In genomic region chr5:130204560-130204959, GRCm38 (mm10) we compare ENCODE assay signal across 20 mouse cellular contexts. TPM values are rescaled to one million over a fixed set of nuclear protein-coding genes. Genes with fewer than 3 reads are reported as not detected.
A peak's percentile ranks its signal among the peaks of the same experiment; 100 is the strongest.
DNase-seq lines count a peak whose midpoint lies in the region; ATAC-seq and TF ChIP-seq lines count a peak whose summit lies in the region.
"Had no signal": no experiment of that assay in that cellular context is flagged by ENCODE, and none has a peak within 500 bp of the region (broad histone marks: within the 10 kb centered on the region; RNA-seq: fewer than 3 reads in every experiment).

No protein-coding gene starts in this region.

- H3K4me3 ChIP-seq in liver, postnatal 0 days (ENCODE audit: low read depth, low read length): no peak overlapping the region
- H3K4me3 ChIP-seq in brown adipose tissue, adult 24 weeks (ENCODE audit: insufficient read depth, low read depth, low read length): no peak overlapping the region
- H3K4me3 ChIP-seq: forebrain, embryonic 12.5 days; heart, embryonic 10.5 days; hindbrain, embryonic 12.5 days; layer of hippocampus, adult 2 months; left cerebral cortex, adult 2 months had no signal

- H3K9ac ChIP-seq in liver, postnatal 0 days (replicated peaks): no peak overlapping the region
- H3K9ac ChIP-seq: forebrain, embryonic 12.5 days; hindbrain, embryonic 12.5 days had no signal

- peak overlapping the region; percentile 84 for H3K27ac ChIP-seq in liver, postnatal 0 days (ENCODE audit: low read depth)
- H3K27ac ChIP-seq in brown adipose tissue, adult 24 weeks (replicated peaks; ENCODE audit: low read depth, low read length): peak overlapping the region; percentile 32
- H3K27ac ChIP-seq: forebrain, embryonic 12.5 days; heart, embryonic 10.5 days; hindbrain, embryonic 12.5 days; layer of hippocampus, adult 2 months; left cerebral cortex, adult 2 months had no signal

- no peak for ATAC-seq in liver, postnatal 0 days
- ATAC-seq in CD4-positive, CD25-positive, alpha-beta regulatory T cell, adult 4 months: peak; percentile 79
- peak; percentile 31; the same call in 1 of the 2 replicates for ATAC-seq in neutrophil, adult 5-6 weeks (ENCODE audit: extremely low read depth, insufficient number of reproducible peaks, low FRiP score, poor library complexity, severe bottlenecking)
- ATAC-seq: intestine, embryonic 16.5 days had no signal

- H3K4me1 ChIP-seq in liver, postnatal 0 days (ENCODE audit: insufficient read depth): peaks cover 11% of the 10 kb centered on the region
- H3K4me1 ChIP-seq in brown adipose tissue, adult 24 weeks (ENCODE audit: control insufficient read depth, insufficient read depth, insufficient read length, low read length): peaks cover 12% of the 10 kb centered on the region
- H3K4me1 ChIP-seq: forebrain, embryonic 12.5 days; heart, embryonic 10.5 days; hindbrain, embryonic 12.5 days had no signal

- DNase-seq in liver, postnatal 0 days: no peak
- no peak for DNase-seq in liver
- DNase-seq in right cerebral cortex, postnatal 14 days: no peak
- DNase-seq in adrenal gland, postnatal 4 days (ENCODE audit: low spot score in 2 of 2): no peak
- DNase-seq: cerebellum, postnatal 25 days; gastrocnemius, postnatal 36 days; heart, postnatal 10 days; kidney, postnatal 10 days; lung, postnatal 36 days; midbrain, embryonic 14.5 days had no signal

- no peak overlapping the region for H3K4me2 ChIP-seq in liver, postnatal 0 days (ENCODE audit: low read depth, low read length)
- H3K4me2 ChIP-seq: forebrain, embryonic 12.5 days; hindbrain, embryonic 12.5 days had no signal

- no peak for TF ChIP-seq EP300 in liver, postnatal 0 days (IDR thresholded peaks at IDR 0.05; ENCODE audit: low read depth)

- H3K36me3 ChIP-seq in liver, postnatal 0 days (replicated peaks; ENCODE audit: insufficient read depth, low read length): peaks cover 36% of the 10 kb centered on the region

- 78% methylated on average over 6 of the region's 6 CpGs for WGBS in liver, postnatal 0 days (ENCODE audit: insufficient replicate concordance)

- no peak for TF ChIP-seq CTCF in liver, postnatal 0 days (IDR thresholded peaks at IDR 0.05; ENCODE audit: low read depth)

- no peaks in the 10 kb centered on the region for H3K27me3 ChIP-seq in liver, postnatal 0 days (ENCODE audit: insufficient read depth, low read length)
- H3K27me3 ChIP-seq: CH12.LX; forebrain, embryonic 12.5 days; hindbrain, embryonic 12.5 days had no signal

- no peaks in the 10 kb centered on the region for H3K9me3 ChIP-seq in liver, postnatal 0 days (ENCODE audit: low read length)
- H3K9me3 ChIP-seq: forebrain, embryonic 12.5 days; heart, embryonic 10.5 days; hindbrain, embryonic 12.5 days had no signal

RNA-seq across cellular contexts. Expression of gene Tmem248, which starts 12.3 kb away (rescaled TPM):
- polyA plus RNA-seq in liver, postnatal 0 days (2015; fragmentation: Nextera tagmentation; extraction: Ambion mirVana): 28.1 and 30.7 TPM in 2 replicates
- polyA plus RNA-seq in CD4-positive, CD25-positive, alpha-beta regulatory T cell, adult 4 months (2017; shearing (Covaris generic)): 10 to 100 TPM; 10.7 to 15.0 TPM
- polyA plus RNA-seq in brown adipose tissue, adult 24 weeks (2012; ENCODE audit: insufficient read depth, insufficient read length, missing spikeins): 19.1 and 22.1 TPM in 2 replicates
- total RNA-seq in neutrophil, adult 5-6 weeks (2017): 32.9 and 34.9 TPM in 2 replicates
- total RNA-seq in adrenal gland, postnatal 4 days (2021): 10 to 100 TPM; 56.0 to 61.9 TPM

RNA-seq across cellular contexts. Expression of gene Rabgef1, which starts 33.0 kb away (rescaled TPM):
- 18.5 and 19.7 TPM in 2 replicates for polyA plus RNA-seq in liver, postnatal 0 days (2015; fragmentation: Nextera tagmentation; extraction: Ambion mirVana)
- polyA plus RNA-seq in CD4-positive, CD25-positive, alpha-beta regulatory T cell, adult 4 months (2017; shearing (Covaris generic)): 10 to 100 TPM; 32.1 to 43.4 TPM
- polyA plus RNA-seq in brown adipose tissue, adult 24 weeks (2012; ENCODE audit: insufficient read depth, insufficient read length, missing spikeins): 16.7 and 19.1 TPM in 2 replicates
- 52.1 and 58.2 TPM in 2 replicates for total RNA-seq in neutrophil, adult 5-6 weeks (2017)
- total RNA-seq in adrenal gland, postnatal 4 days (2021): 10 to 100 TPM; 36.5 to 43.2 TPM

RNA-seq across cellular contexts. Expression of gene Sbds, which starts 50.8 kb away (rescaled TPM):
- 44.0 and 44.8 TPM in 2 replicates for polyA plus RNA-seq in liver, postnatal 0 days (2015; fragmentation: Nextera tagmentation; extraction: Ambion mirVana)
- 100 to 1,000 TPM; 124 to 164 TPM for polyA plus RNA-seq in CD4-positive, CD25-positive, alpha-beta regulatory T cell, adult 4 months (2017; shearing (Covaris generic))
- polyA plus RNA-seq in brown adipose tissue, adult 24 weeks (2012; ENCODE audit: insufficient read depth, insufficient read length, missing spikeins): 74.0 and 81.0 TPM in 2 replicates
- total RNA-seq in neutrophil, adult 5-6 weeks (2017): 114 and 118 TPM in 2 replicates
- total RNA-seq in adrenal gland, postnatal 4 days (2021): 10 to 100 TPM; 74.2 to 77.0 TPM

RNA-seq across cellular contexts. Expression of gene Tyw1, which starts 50.9 kb away (rescaled TPM):
- 8.4 and 10.9 TPM in 2 replicates for polyA plus RNA-seq in liver, postnatal 0 days (2015; fragmentation: Nextera tagmentation; extraction: Ambion mirVana)
- 10 to 100 TPM; 22.1 to 44.6 TPM for polyA plus RNA-seq in CD4-positive, CD25-positive, alpha-beta regulatory T cell, adult 4 months (2017; shearing (Covaris generic))
- 6.4 and 6.5 TPM in 2 replicates for polyA plus RNA-seq in brown adipose tissue, adult 24 weeks (2012; ENCODE audit: insufficient read depth, insufficient read length, missing spikeins)
- total RNA-seq in neutrophil, adult 5-6 weeks (2017): 21.2 and 23.5 TPM in 2 replicates
- total RNA-seq in adrenal gland, postnatal 4 days (2021): 10 to 100 TPM; 25.3 to 25.7 TPM

RNA-seq across cellular contexts. Expression of gene Kctd7, which starts 59.9 kb away (rescaled TPM):
- 3.6 and 3.9 TPM in 2 replicates for polyA plus RNA-seq in liver, postnatal 0 days (2015; fragmentation: Nextera tagmentation; extraction: Ambion mirVana)
- 1 to 10 TPM; 2.2 to 2.8 TPM for polyA plus RNA-seq in CD4-positive, CD25-positive, alpha-beta regulatory T cell, adult 4 months (2017; shearing (Covaris generic))
- 1.2 and 1.5 TPM in 2 replicates for polyA plus RNA-seq in brown adipose tissue, adult 24 weeks (2012; ENCODE audit: insufficient read depth, insufficient read length, missing spikeins)
- 3.0 and 5.3 TPM in 2 replicates for total RNA-seq in neutrophil, adult 5-6 weeks (2017)
- 1 to 10 TPM; 7.8 to 9.4 TPM for total RNA-seq in adrenal gland, postnatal 4 days (2021)
